Mouse (Mus musculus): ENCODE data around the gene Prkcz.

- TF ChIP-seq CTCF (IDR thresholded peaks at IDR 0.05; ENCODE audit: low read depth) (no peak), EP300 (IDR thresholded peaks at IDR 0.05; ENCODE audit: low read depth) (no peak)
Measured at GRCm38 (mm10) chr4:155251147-155251546, 110.0 kb downstream of the Prkcz start.
